Mouse (Mus musculus) C2C12 (cell line): ENCODE results near the gene Cebpa. TPM values are rescaled to one million over a fixed set of nuclear protein-coding genes. Genes with fewer than 3 reads are reported as not detected.

Source experiments
- H3K27me3 ChIP-seq: one replicate; pipeline ENCODE4 v1.6.1; 2011; ENCODE audit not compliant: control insufficient read depth, insufficient read depth, insufficient read length
- H3K36me3 ChIP-seq: one replicate; pipeline ENCODE4 v1.6.1; 2011; ENCODE audit not compliant: control insufficient read depth, insufficient read depth
- H3K4me3 ChIP-seq: one replicate; pipeline ENCODE4 v1.5.1; 2011; ENCODE audit warnings: mild to moderate bottlenecking, control low read depth; ENCODE audit not compliant: poor library complexity, insufficient read depth, severe bottlenecking
- H3K79me2 ChIP-seq: one replicate; pipeline ENCODE4 v1.6.1; 2011; ENCODE audit not compliant: control insufficient read depth, insufficient read depth
- H3K79me3 ChIP-seq: one replicate; pipeline ENCODE4 v1.6.1; 2011; ENCODE audit warnings: low read depth, control low read depth
- H3ac ChIP-seq: one replicate; pipeline ENCODE3; 2011; ENCODE audit warnings: low read depth; ENCODE audit not compliant: control insufficient read depth, insufficient read length
- CEBPB ChIP-seq: IDR thresholded peaks from one replicate; pipeline ENCODE4 v1.6.1; 2011; ENCODE audit warnings: low read depth, mild to moderate bottlenecking, control low read depth, moderate library complexity
- CTCF ChIP-seq: IDR thresholded peaks from one replicate; pipeline ENCODE4 v1.5.1; 2011; ENCODE audit not compliant: control insufficient read depth, insufficient read depth, insufficient read length
- FOSL1 ChIP-seq: IDR thresholded peaks from one replicate; pipeline ENCODE4 v1.8.0; 2011; ENCODE audit warnings: mild to moderate bottlenecking, low read length; ENCODE audit not compliant: poor library complexity, insufficient read depth, severe bottlenecking
- MAX ChIP-seq: IDR thresholded peaks from one replicate; pipeline ENCODE4 v1.6.1; 2011; ENCODE audit warnings: mild to moderate bottlenecking, control low read depth
- MYOD1 ChIP-seq: IDR thresholded peaks from one replicate; pipeline ENCODE4 v1.6.1; 2011; ENCODE audit warnings: low read depth; ENCODE audit not compliant: control insufficient read depth, insufficient read length
- MYOG ChIP-seq: IDR thresholded peaks from one replicate; pipeline ENCODE4 v1.6.1; 2011; ENCODE audit not compliant: control insufficient read depth, insufficient read length; ENCODE audit errors: extremely low read depth
- USF1 ChIP-seq: IDR thresholded peaks from one replicate; pipeline ENCODE4 v1.6.1; 2011; ENCODE audit warnings: low read depth, mild to moderate bottlenecking, control low read depth, moderate library complexity
- polyA plus RNA-seq: library from polyadenylated mRNA; unstranded; fragments of >200 nt; fragmentation: generic; extraction: Trizol; gene quantifications from one replicate; pipeline ENCODE4 v1.2.1, GENCODE M21; 2012; ENCODE audit warnings: missing spikeins

Cebpa gene
- polyA plus RNA-seq, 1 experiment, result 22.9 TPM

GRCm38 (mm10) chr7:35122401-35123320 lies 3.6 kb downstream of the Cebpa start:
- no peaks in the 10 kb centered on the region for H3K79me3 ChIP-seq
- H3K27me3 ChIP-seq, result peaks cover 3% of the 10 kb centered on the region
- no peaks in the 10 kb centered on the region for H3K36me3 ChIP-seq
- H3K4me3 ChIP-seq, result no peak overlapping the region
- no peak overlapping the region for H3ac ChIP-seq
- TF ChIP-seq FOSL1 (no peak), MAX (no peak), CEBPB (no peak), MYOD1 (no peak), MYOG (no peak), CTCF (no peak), USF1 (no peak)
- no peaks in the 10 kb centered on the region for H3K79me2 ChIP-seq

- Histone ChIP-seq H3K79me3 (no peaks in the 10 kb centered on the region), H3ac (no peak overlapping the region), H3K4me3 (no peak overlapping the region), H3K79me2 (no peaks in the 10 kb centered on the region), H3K36me3 (no peaks in the 10 kb centered on the region), H3K27me3 (peaks cover 3% of the 10 kb centered on the region)
- TF ChIP-seq USF1 (no peak), CTCF (no peak), FOSL1 (no peak), MYOD1 (no peak), CEBPB (no peak), MAX (no peak)
Measured at GRCm38 (mm10) chr7:35123431-35123953, 4.4 kb downstream of the Cebpa start.

DNA sequence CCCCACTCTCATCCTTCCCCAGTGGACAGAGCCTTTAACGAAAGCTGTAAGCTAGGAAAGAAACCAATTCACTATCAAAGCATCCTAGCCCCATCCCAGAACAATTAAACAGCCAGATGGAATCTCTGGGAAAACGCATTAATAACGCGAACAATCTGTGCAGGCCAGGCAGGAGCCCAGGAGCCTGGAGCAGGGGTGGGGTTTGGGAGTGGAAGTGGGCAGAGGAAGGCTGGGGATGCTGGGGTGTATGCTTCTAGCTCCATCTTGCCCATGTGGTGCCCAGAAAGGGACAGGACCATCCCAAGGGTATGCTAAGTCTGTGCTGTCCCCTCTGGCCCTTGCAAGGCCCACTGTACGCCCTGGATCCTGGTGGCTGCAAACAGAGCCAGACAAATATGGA lies 5.1 kb downstream of the Cebpa start:
- Histone ChIP-seq H3ac (no peak overlapping the region), H3K4me3 (no peak overlapping the region), H3K79me2 (no peaks in the 10 kb centered on the region), H3K27me3 (peaks cover 3% of the 10 kb centered on the region), H3K36me3 (no peaks in the 10 kb centered on the region), H3K79me3 (no peaks in the 10 kb centered on the region)
- TF ChIP-seq MYOD1 (no peak), MAX (no peak), MYOG (no peak), USF1 (no peak), CEBPB (no peak), FOSL1 (no peak), CTCF (no peak)

GRCm38 (mm10) chr7:35124745-35125144 lies 5.7 kb downstream of the Cebpa start:
- Histone ChIP-seq H3K27me3 (peaks cover 3% of the 10 kb centered on the region), H3K36me3 (no peaks in the 10 kb centered on the region), H3ac (no peak overlapping the region), H3K4me3 (no peak overlapping the region), H3K79me2 (no peaks in the 10 kb centered on the region), H3K79me3 (no peaks in the 10 kb centered on the region)
- no peak for TF ChIP-seq USF1
- no peak for TF ChIP-seq MYOD1
- TF ChIP-seq MAX, result no peak
- no peak for TF ChIP-seq MYOG

DNA sequence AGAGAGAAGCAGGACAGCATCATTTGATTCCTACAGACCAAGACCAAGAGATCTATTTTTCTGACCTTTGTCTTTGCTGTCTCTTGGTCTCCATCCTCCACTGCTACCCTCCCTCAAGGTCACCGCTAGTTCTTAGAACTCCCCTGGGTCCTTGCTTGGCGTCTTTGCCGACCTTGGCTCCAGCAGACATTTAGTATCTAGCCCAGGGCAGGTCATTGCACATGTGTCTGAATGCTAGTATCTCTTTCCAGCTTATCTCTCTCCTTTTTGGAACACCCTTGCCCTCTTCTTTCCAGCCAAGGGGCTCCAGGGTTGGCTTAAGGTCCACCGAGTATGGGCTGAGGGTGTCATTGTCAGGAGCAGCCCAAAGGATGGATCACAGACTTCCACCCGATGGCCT lies 6.9 kb downstream of the Cebpa start:
- H3ac ChIP-seq, result no peak overlapping the region
- no peak overlapping the region for H3K4me3 ChIP-seq
- H3K79me3 ChIP-seq, result no peaks in the 10 kb centered on the region
- H3K27me3 ChIP-seq, result no peaks in the 10 kb centered on the region
- no peaks in the 10 kb centered on the region for H3K36me3 ChIP-seq
- TF ChIP-seq MYOG (no peak), MYOD1 (no peak), FOSL1 (no peak), MAX (no peak), USF1 (no peak), CTCF (no peak), CEBPB (no peak)
- H3K79me2 ChIP-seq, result no peaks in the 10 kb centered on the region

GRCm38 (mm10) chr7:35127001-35127400 lies 7.9 kb downstream of the Cebpa start:
- TF ChIP-seq CEBPB (peak; percentile 55), CTCF (no peak), MYOD1 (peak; percentile 98), MYOG (no peak), MAX (peak; percentile 55), FOSL1 (peak; percentile 97), USF1 (peak; percentile 56)
- Histone ChIP-seq H3K36me3 (no peaks in the 10 kb centered on the region), H3K27me3 (no peaks in the 10 kb centered on the region)

More at GRCm38 (mm10) chr7:35127001-35127400, 7.9 kb downstream of the Cebpa start:
- Histone ChIP-seq H3K79me2 (no peaks in the 10 kb centered on the region), H3K79me3 (no peaks in the 10 kb centered on the region), H3K4me3 (no peak overlapping the region), H3ac (no peak overlapping the region)
